Mouse (Mus musculus): ENCODE results near the gene U2surp. TPM values are rescaled to one million over a fixed set of nuclear protein-coding genes. Genes with fewer than 3 reads are reported as not detected.

Gene U2surp
- polyA plus RNA-seq, 1 experiment from 2014 or later = 163 TPM

DNA sequence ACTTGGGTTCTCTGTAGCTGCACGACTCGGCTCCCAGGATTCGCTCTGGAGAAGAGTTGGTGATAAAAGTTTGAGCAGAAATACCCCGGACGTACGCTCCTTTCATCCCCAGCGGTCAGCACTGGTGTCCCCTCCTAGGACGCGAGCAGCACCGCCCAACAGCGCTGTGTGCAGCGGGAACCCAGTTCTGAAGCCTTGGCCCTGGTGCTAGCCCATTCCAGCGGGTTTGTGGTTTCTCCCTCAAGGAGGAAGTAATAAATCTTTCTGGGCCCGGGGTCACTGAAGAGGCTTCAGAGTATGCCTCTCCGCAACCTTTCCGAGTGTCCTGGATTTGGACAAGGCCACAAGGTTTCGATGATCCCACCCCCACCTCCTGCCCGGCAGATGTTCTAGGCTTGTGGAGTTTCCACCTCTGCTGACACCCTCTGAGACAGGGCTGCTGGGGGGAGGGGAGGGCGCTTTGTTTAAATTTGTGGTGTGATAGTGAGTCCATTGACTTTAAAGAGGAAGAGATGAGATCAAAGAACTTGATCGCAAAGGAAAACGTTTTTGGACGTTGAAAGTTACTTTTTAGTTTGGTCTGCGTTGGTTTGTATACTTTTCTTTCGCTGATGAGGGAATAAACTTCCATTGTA is 104.1 kb downstream of the U2surp start:
- Histone ChIP-seq H3K4me3 (ENCODE audit: low read length) (peak overlapping the region; percentile 75), H3K27ac (ENCODE audit: low read depth, low read length) (peak overlapping the region; percentile 87), H3K9ac (ENCODE audit: low read depth, low read length) (peak overlapping the region; percentile 80), H3K4me2 (replicated peaks; ENCODE audit: low read depth, low read length) (peak overlapping the region; percentile 91), H3K36me3 (ENCODE audit: control insufficient read depth, insufficient read depth, low read length) (no peaks in the 10 kb centered on the region), H3K27me3 (ENCODE audit: control insufficient read depth, insufficient read depth, low read length) (peaks cover 8% of the 10 kb centered on the region; the same call in 1 of the 2 replicates), H3K4me1 (ENCODE audit: control insufficient read depth, insufficient read depth, low read length) (peaks cover 14% of the 10 kb centered on the region), H3K9me3 (ENCODE audit: control insufficient read depth, low read length) (no peaks in the 10 kb centered on the region)
- WGBS = under 1% methylated on average over 24 of the region's 24 CpGs
- ATAC-seq (ENCODE audit: low FRiP score, low TSS enrichment) = peak; percentile 47

Other genes with a start within 250 kb of the U2surp start
- 9.8 and 10.5 TPM in 2 replicates for gene Chst2, start 105.3 kb downstream of the U2surp start, polyA plus RNA-seq (2014; fragmentation: Nextera tagmentation; extraction: Ambion mirVana)
- gene Paqr9, start 47.7 kb upstream of the U2surp start, polyA plus RNA-seq (2014; fragmentation: Nextera tagmentation; extraction: Ambion mirVana) = 0.46 and 0.54 TPM in 2 replicates
- gene Pcolce2, start 125.6 kb upstream of the U2surp start, polyA plus RNA-seq (2014; fragmentation: Nextera tagmentation; extraction: Ambion mirVana) = 1.5 and 1.6 TPM in 2 replicates
- gene Trpc1, start 238.4 kb upstream of the U2surp start, polyA plus RNA-seq (2014; fragmentation: Nextera tagmentation; extraction: Ambion mirVana) = 3.4 and 4.8 TPM in 2 replicates

Measured in kidney, embryonic 14.5 days (tissue).